Mouse (Mus musculus) cerebellum, postnatal 10 days (tissue): ENCODE measurements around the gene Cfap157.

Source experiments
- DNase-seq, 2 experiments: peaks; one replicate each; pipeline ENCODE4 v3.0.0; 2021; ENCODE audit warnings: mixed read lengths in 2 of 2

Cfap157 gene

GRCm38 (mm10) chr2:32779714-32780113 is 4.5 kb downstream of the Cfap157 start:
- DNase-seq: no peak

GRCm38 (mm10) chr2:32779131-32779530 is 5.1 kb downstream of the Cfap157 start:
- peak; percentile 84 to 85 for DNase-seq

GRCm38 (mm10) chr2:32778081-32778480 is 6.1 kb downstream of the Cfap157 start:
- no peak for DNase-seq

- no peak for DNase-seq
These were observed 8.0 kb downstream of the Cfap157 start for GRCm38 (mm10) chr2:32776192-32776591.

- DNase-seq: peak; percentile 99
These were observed 8.7 kb downstream of the Cfap157 start, which contains the start of the genes Ttc16 and Ptrh1 for GRCm38 (mm10) chr2:32775359-32776074. TSS of gene Ttc16 (minus strand) at chr2:32775633. TSS of gene Ptrh1 (plus strand) at chr2:32775786.

GRCm38 (mm10) chr2:32772626-32773279 is 11.5 kb downstream of the Cfap157 start:
- DNase-seq: no peak

GRCm38 (mm10) chr2:32771886-32772285 is 12.3 kb downstream of the Cfap157 start:
- DNase-seq: no peak

GRCm38 (mm10) chr2:32769327-32770085 is 14.7 kb downstream of the Cfap157 start:
- peak; percentile 82 to 84 for DNase-seq

- peak; percentile 89 to 91 for DNase-seq
These were observed 15.5 kb downstream of the Cfap157 start for GRCm38 (mm10) chr2:32768661-32769285.

- no peak for DNase-seq
These were observed 17.0 kb downstream of the Cfap157 start for GRCm38 (mm10) chr2:32767241-32767640.

GRCm38 (mm10) chr2:32763353-32763752 is 20.9 kb downstream of the Cfap157 start:
- DNase-seq: no peak

GRCm38 (mm10) chr2:32761859-32762258 is 22.4 kb downstream of the Cfap157 start:
- peak; percentile 61 to 64 for DNase-seq

GRCm38 (mm10) chr2:32761361-32761760 is 22.9 kb downstream of the Cfap157 start:
- peak; percentile 70 to 72 for DNase-seq

GRCm38 (mm10) chr2:32759001-32759400 is 25.2 kb downstream of the Cfap157 start:
- DNase-seq: no peak

- no peak for DNase-seq
These were observed 25.7 kb downstream of the Cfap157 start for GRCm38 (mm10) chr2:32758503-32758902.

GRCm38 (mm10) chr2:32757056-32757845 is 27.0 kb downstream of the Cfap157 start, which contains the start of gene Tor2a:
TSS of gene Tor2a (plus strand) at chr2:32757234.
- DNase-seq: peak; percentile 98

GRCm38 (mm10) chr2:32756674-32757055 is 27.6 kb downstream of the Cfap157 start:
- DNase-seq: no peak

GRCm38 (mm10) chr2:32752181-32752580 is 32.0 kb downstream of the Cfap157 start:
- DNase-seq: no peak

GRCm38 (mm10) chr2:32751665-32752033 is 32.6 kb downstream of the Cfap157 start:
- DNase-seq: no peak

GRCm38 (mm10) chr2:32750887-32751664 is 33.2 kb downstream of the Cfap157 start:
- DNase-seq: peak; percentile 52 to 59

GRCm38 (mm10) chr2:32750199-32750598 is 34.0 kb downstream of the Cfap157 start:
- peak in 1 of 2 experiments; percentile 9 for DNase-seq
